Mouse (Mus musculus): Measurements from ENCODE around the gene Eed.

- TF ChIP-seq MAFK (IDR thresholded peaks at IDR 0.05; ENCODE audit: insufficient replicate concordance, low read length) (no peak), MAX (IDR thresholded peaks at IDR 0.05; ENCODE audit: low read length) (no peak), RAD21 (IDR thresholded peaks at IDR 0.05; ENCODE audit: low read depth, low read length) (no peak), EP300 (IDR thresholded peaks at IDR 0.05; ENCODE audit: low read length) (no peak), POLR2A (IDR thresholded peaks at IDR 0.05; ENCODE audit: low read depth, low read length) (no peak), TBP (conservative IDR thresholded peaks at IDR 0.05; ENCODE audit: low read depth, low read length) (no peak), MXI1 (IDR thresholded peaks at IDR 0.05; ENCODE audit: low read depth, low read length) (no peak), CTCF (conservative IDR thresholded peaks at IDR 0.05 in 1 of 2, IDR thresholded peaks at IDR 0.05 in 1 of 2; ENCODE audit: low read depth in 2 of 2, low read length in 2 of 2) (no peak), JUN (IDR thresholded peaks at IDR 0.05; ENCODE audit: insufficient read depth, low read depth, low read length) (no peak)
These were observed 14.0 kb downstream of the Eed start for GRCm38 (mm10) chr7:89966771-89967170.

Data from CH12.LX (cell line).